In the genomic region with DNA sequence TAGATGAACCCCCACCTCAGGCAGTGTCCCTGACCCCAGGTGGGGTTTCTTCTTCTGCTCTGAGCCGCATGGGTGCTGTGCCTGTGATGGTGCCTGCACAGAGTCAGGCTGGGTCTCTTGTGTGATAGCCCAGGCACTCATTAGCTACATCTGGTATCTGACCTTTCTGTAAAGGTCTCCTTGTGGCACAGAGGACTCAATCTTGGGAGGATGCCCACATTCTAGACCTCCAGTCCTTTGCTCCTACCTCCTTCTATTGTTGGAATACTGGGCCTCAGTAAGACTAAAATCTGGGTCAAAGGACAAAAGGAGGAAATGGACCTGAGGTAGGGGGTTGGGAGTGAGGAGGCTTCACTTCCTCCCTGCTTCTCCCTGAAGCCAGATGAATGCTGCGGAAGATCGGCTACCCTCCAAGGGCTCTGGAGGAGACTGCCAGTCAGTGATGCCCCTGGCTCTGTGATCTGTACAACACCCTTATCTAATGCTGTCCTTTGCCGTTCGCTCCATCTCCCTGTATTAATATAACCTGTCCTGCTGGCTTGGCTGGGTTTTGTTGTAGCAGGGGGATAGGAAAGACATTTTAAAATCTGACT, we compare ENCODE assay signal across 18 mouse cellular contexts. TPM values are rescaled to one million over a fixed set of nuclear protein-coding genes. Genes with fewer than 3 reads are reported as not detected.
DNase-seq lines count a peak whose midpoint lies in the region; ATAC-seq lines count a peak whose summit lies in the region.
"Had no signal": no experiment of that assay in that cellular context is flagged by ENCODE, and none has a peak within 500 bp of the region (broad histone marks: within the 10 kb centered on the region; RNA-seq: fewer than 3 reads in every experiment).

No protein-coding gene starts in this region.

- H3K36me3 ChIP-seq in kidney, embryonic 16.5 days (ENCODE audit: insufficient read depth, low read length) = no peaks in the 10 kb centered on the region; the same call in 1 of the 2 replicates
- H3K36me3 ChIP-seq in midbrain, embryonic 15.5 days (replicated peaks) = no peaks in the 10 kb centered on the region
- H3K36me3 ChIP-seq in midbrain, embryonic 10.5 days = no peaks in the 10 kb centered on the region
- H3K36me3 ChIP-seq: forebrain, embryonic 10.5 days; hindbrain, embryonic 12.5 days; limb, embryonic 10.5 days; midbrain, embryonic 13.5 days had no signal

- no peaks in the 10 kb centered on the region for H3K4me1 ChIP-seq in kidney, embryonic 16.5 days (ENCODE audit: insufficient read depth, low read length)
- H3K4me1 ChIP-seq in midbrain, embryonic 15.5 days = no peaks in the 10 kb centered on the region
- H3K4me1 ChIP-seq in midbrain, embryonic 10.5 days = peaks cover 3% of the 10 kb centered on the region; the same call in 1 of the 2 replicates
- H3K4me1 ChIP-seq: hindbrain, embryonic 12.5 days; midbrain, embryonic 13.5 days had no signal

- no peak overlapping the region; the same call in 1 of the 2 replicates for H3K27ac ChIP-seq in kidney, embryonic 16.5 days (ENCODE audit: low read length)
- no peak overlapping the region for H3K27ac ChIP-seq in midbrain, embryonic 15.5 days
- no peak overlapping the region for H3K27ac ChIP-seq in midbrain, embryonic 10.5 days (replicated peaks)
- H3K27ac ChIP-seq: forebrain, embryonic 10.5 days; hindbrain, embryonic 12.5 days; limb, embryonic 10.5 days; macrophage; midbrain, embryonic 13.5 days had no signal

- peak; percentile 91 for DNase-seq in heart, adult 11 months
- no peak for DNase-seq in heart, adult 8-10 months (ENCODE audit: low spot score)
- no peak for DNase-seq in kidney, postnatal 4 days
- DNase-seq in midbrain, embryonic 10.5 days (ENCODE audit: low spot score) = no peak
- no peak for DNase-seq in natural killer cell, adult 2 months (ENCODE audit: low spot score in 2 of 2)
- DNase-seq: cerebellum, adult 11-12 months; gastrocnemius, postnatal 25 days; kidney, postnatal 36 days; layer of hippocampus, postnatal 36 days; right cerebral cortex, postnatal 14 days; thymus, postnatal 36 days had no signal

- peaks cover 2% of the 10 kb centered on the region; the same call in 1 of the 2 replicates for H3K27me3 ChIP-seq in kidney, embryonic 16.5 days (ENCODE audit: insufficient read depth, low read length)
- peaks cover 8% of the 10 kb centered on the region; the same call in 1 of the 2 replicates for H3K27me3 ChIP-seq in midbrain, embryonic 15.5 days (replicated peaks)
- peaks cover 78% of the 10 kb centered on the region for H3K27me3 ChIP-seq in midbrain, embryonic 10.5 days (ENCODE audit: low read depth, poor library complexity, severe bottlenecking)

- H3K4me2 ChIP-seq in kidney, embryonic 16.5 days (replicated peaks; ENCODE audit: low read depth, low read length) = no peak overlapping the region
- no peak overlapping the region for H3K4me2 ChIP-seq in midbrain, embryonic 15.5 days
- H3K4me2 ChIP-seq: hindbrain, embryonic 12.5 days; midbrain, embryonic 13.5 days had no signal

- no peak overlapping the region for H3K9ac ChIP-seq in kidney, embryonic 16.5 days (replicated peaks; ENCODE audit: low read length)
- no peak overlapping the region for H3K9ac ChIP-seq in midbrain, embryonic 15.5 days
- H3K9ac ChIP-seq: hindbrain, embryonic 12.5 days; midbrain, embryonic 13.5 days had no signal

- peak; percentile 37 for ATAC-seq in kidney, embryonic 16.5 days (ENCODE audit: low FRiP score, low TSS enrichment)
- ATAC-seq in midbrain, embryonic 15.5 days (replicated peaks) = 0 out of 2 replicates have a peak, but pooled peaks have one; percentile 20
- ATAC-seq: midbrain, embryonic 13.5 days had no signal

- H3K4me3 ChIP-seq in kidney, embryonic 16.5 days (ENCODE audit: low read length) = no peak overlapping the region
- no peak overlapping the region for H3K4me3 ChIP-seq in midbrain, embryonic 15.5 days
- no peak overlapping the region for H3K4me3 ChIP-seq in midbrain, embryonic 10.5 days
- H3K4me3 ChIP-seq: forebrain, embryonic 10.5 days; hindbrain, embryonic 12.5 days; limb, embryonic 10.5 days; midbrain, embryonic 13.5 days had no signal

- no peaks in the 10 kb centered on the region for H3K9me3 ChIP-seq in kidney, embryonic 16.5 days (ENCODE audit: low read length)
- H3K9me3 ChIP-seq in midbrain, embryonic 15.5 days = no peaks in the 10 kb centered on the region
- no peaks in the 10 kb centered on the region for H3K9me3 ChIP-seq in midbrain, embryonic 10.5 days (replicated peaks)
- H3K9me3 ChIP-seq: forebrain, embryonic 10.5 days; hindbrain, embryonic 12.5 days; limb, embryonic 10.5 days; midbrain, embryonic 13.5 days had no signal

- 73% methylated on average over 5 of the region's 5 CpGs for WGBS in kidney, embryonic 16.5 days
- WGBS in midbrain, embryonic 15.5 days = 82% methylated on average over 5 of the region's 5 CpGs
- WGBS in midbrain, embryonic 10.5 days = 81% methylated on average over 5 of the region's 5 CpGs

RNA-seq across cellular contexts. Expression of gene Vsig2, which starts 1.3 kb away (rescaled TPM):
- total RNA-seq in heart, adult 8-10 months (2022) = 1 to 10 TPM; 1.9 to 5.2 (median 3.7) TPM
- polyA plus RNA-seq in kidney, embryonic 16.5 days (2015; fragmentation: Nextera tagmentation; extraction: Ambion mirVana) = 2.4 and 2.8 TPM in 2 replicates
- 0.46 and 0.59 TPM in 2 replicates for polyA plus RNA-seq in midbrain, embryonic 15.5 days (2015; fragmentation: Nextera tagmentation; extraction: Ambion mirVana)
- polyA plus RNA-seq in midbrain, embryonic 10.5 days (2016; fragmentation: Nextera tagmentation; extraction: Ambion mirVana) = 0.39 and 0.66 TPM in 2 replicates
- polyA plus RNA-seq: macrophage had no signal

RNA-seq across cellular contexts. Expression of gene Esam, which starts 9.9 kb away (rescaled TPM):
- 10 to 100 TPM; 53.1 to 62.0 (median 57.0) TPM for total RNA-seq in heart, adult 8-10 months (2022)
- polyA plus RNA-seq in kidney, embryonic 16.5 days (2015; fragmentation: Nextera tagmentation; extraction: Ambion mirVana) = 87.0 and 96.5 TPM in 2 replicates
- 47.0 and 49.1 TPM in 2 replicates for polyA plus RNA-seq in midbrain, embryonic 15.5 days (2015; fragmentation: Nextera tagmentation; extraction: Ambion mirVana)
- polyA plus RNA-seq in midbrain, embryonic 10.5 days (2016; fragmentation: Nextera tagmentation; extraction: Ambion mirVana) = 28.6 and 31.5 TPM in 2 replicates

RNA-seq across cellular contexts. Expression of gene Nrgn, which starts 14.9 kb away (rescaled TPM):
- total RNA-seq in heart, adult 8-10 months (2022) = 10 to 100 TPM in 2 of 4 experiments, 1 to 10 TPM in 2; 4.8 to 11.7 (median 8.5) TPM
- 2.1 and 2.6 TPM in 2 replicates for polyA plus RNA-seq in kidney, embryonic 16.5 days (2015; fragmentation: Nextera tagmentation; extraction: Ambion mirVana)
- polyA plus RNA-seq in midbrain, embryonic 15.5 days (2015; fragmentation: Nextera tagmentation; extraction: Ambion mirVana) = 5.8 and 6.7 TPM in 2 replicates
- 1.1 and 1.3 TPM in 2 replicates for polyA plus RNA-seq in midbrain, embryonic 10.5 days (2016; fragmentation: Nextera tagmentation; extraction: Ambion mirVana)

RNA-seq across cellular contexts. Expression of gene Siae, which starts 17.7 kb away (rescaled TPM):
- 10 to 100 TPM in 1 of 4 experiments, 1 to 10 TPM in 3; 8.4 to 10.0 (median 9.1) TPM for total RNA-seq in heart, adult 8-10 months (2022)
- polyA plus RNA-seq in kidney, embryonic 16.5 days (2015; fragmentation: Nextera tagmentation; extraction: Ambion mirVana) = 13.2 and 13.6 TPM in 2 replicates
- 11.5 and 12.0 TPM in 2 replicates for polyA plus RNA-seq in midbrain, embryonic 15.5 days (2015; fragmentation: Nextera tagmentation; extraction: Ambion mirVana)
- polyA plus RNA-seq in midbrain, embryonic 10.5 days (2016; fragmentation: Nextera tagmentation; extraction: Ambion mirVana) = 6.5 and 7.0 TPM in 2 replicates

RNA-seq across cellular contexts. Expression of gene Msantd2, which starts 48.6 kb away (rescaled TPM):
- total RNA-seq in heart, adult 8-10 months (2022) = 1 to 10 TPM; 3.5 to 7.7 (median 5.4) TPM
- 18.1 and 20.0 TPM in 2 replicates for polyA plus RNA-seq in kidney, embryonic 16.5 days (2015; fragmentation: Nextera tagmentation; extraction: Ambion mirVana)
- polyA plus RNA-seq in midbrain, embryonic 15.5 days (2015; fragmentation: Nextera tagmentation; extraction: Ambion mirVana) = 31.9 and 33.8 TPM in 2 replicates
- 33.0 and 33.6 TPM in 2 replicates for polyA plus RNA-seq in midbrain, embryonic 10.5 days (2016; fragmentation: Nextera tagmentation; extraction: Ambion mirVana)
